Mouse (Mus musculus): ENCODE results near the gene Ccdc71. TPM values are rescaled to one million over a fixed set of nuclear protein-coding genes. Genes with fewer than 3 reads are reported as not detected.

Gene Ccdc71
- polyA plus RNA-seq, 1 experiment from 2014 or later, result 29.4 TPM

GRCm38 (mm10) chr9:108499231-108499630, 38.9 kb downstream of the Ccdc71 start:
- Histone ChIP-seq H3K4me2 (replicated peaks; ENCODE audit: low read depth) (no peak overlapping the region), H3K9me3 (ENCODE audit: control insufficient read depth) (no peaks in the 10 kb centered on the region), H3K36me3 (ENCODE audit: control insufficient read depth, insufficient read depth) (peaks cover 87% of the 10 kb centered on the region), H3K4me3 (ENCODE audit: low read depth, low read length) (no peak overlapping the region), H3K9ac (ENCODE audit: low read depth, low read length) (no peak overlapping the region), H3K4me1 (replicated peaks; ENCODE audit: control insufficient read depth, insufficient read depth, low read length) (no peaks in the 10 kb centered on the region), H3K27ac (ENCODE audit: low read depth, low read length) (no peak overlapping the region), H3K27me3 (replicated peaks; ENCODE audit: control insufficient read depth, insufficient read depth, low read length) (no peaks in the 10 kb centered on the region)
- no peak for TF ChIP-seq CTCF (IDR thresholded peaks at IDR 0.05; ENCODE audit: low read depth)
- 92% methylated on average over 7 of the region's 7 CpGs for whole genome bisulfite sequencing
- no peak for ATAC-seq

- no peaks in the 10 kb centered on the region for H3K27me3 ChIP-seq (replicated peaks; ENCODE audit: control insufficient read depth, insufficient read depth, low read length)
- no peak for ATAC-seq
- 94% methylated on average over 15 of the region's 15 CpGs for WGBS
- H3K27ac ChIP-seq (ENCODE audit: low read depth, low read length), result no peak overlapping the region
- H3K4me3 ChIP-seq (ENCODE audit: low read depth, low read length), result no peak overlapping the region
- TF ChIP-seq CTCF (IDR thresholded peaks at IDR 0.05; ENCODE audit: low read depth), result no peak
- no peak overlapping the region for H3K9ac ChIP-seq (ENCODE audit: low read depth, low read length)
- peaks cover 80% of the 10 kb centered on the region for H3K36me3 ChIP-seq (ENCODE audit: control insufficient read depth, insufficient read depth)
- no peaks in the 10 kb centered on the region for H3K4me1 ChIP-seq (replicated peaks; ENCODE audit: control insufficient read depth, insufficient read depth, low read length)
- no peaks in the 10 kb centered on the region for H3K9me3 ChIP-seq (ENCODE audit: control insufficient read depth)
- H3K4me2 ChIP-seq (replicated peaks; ENCODE audit: low read depth), result no peak overlapping the region
These were observed 39.6 kb downstream of the Ccdc71 start for GRCm38 (mm10) chr9:108499943-108500342.

GRCm38 (mm10) chr9:108506901-108507300, 46.6 kb downstream of the Ccdc71 start:
- H3K27me3 ChIP-seq (replicated peaks; ENCODE audit: control insufficient read depth, insufficient read depth, low read length), result no peaks in the 10 kb centered on the region
- H3K9me3 ChIP-seq (ENCODE audit: control insufficient read depth), result no peaks in the 10 kb centered on the region
- H3K4me3 ChIP-seq (ENCODE audit: low read depth, low read length), result peak overlapping the region; percentile 61; the same call in 1 of the 2 replicates
- peak overlapping the region; percentile 85 for H3K27ac ChIP-seq (ENCODE audit: low read depth, low read length)
- no peak overlapping the region for H3K9ac ChIP-seq (ENCODE audit: low read depth, low read length)
- H3K36me3 ChIP-seq (ENCODE audit: control insufficient read depth, insufficient read depth), result peaks cover 33% of the 10 kb centered on the region
- ATAC-seq, result no peak
- 83% methylated on average over 7 of the region's 7 CpGs for WGBS
- peak overlapping the region; percentile 87 for H3K4me2 ChIP-seq (replicated peaks; ENCODE audit: low read depth)
- H3K4me1 ChIP-seq (replicated peaks; ENCODE audit: control insufficient read depth, insufficient read depth, low read length), result 0 out of 2 replicates have a peak, but pooled peaks cover 6% of the 10 kb centered on the region
- no peak for TF ChIP-seq CTCF (IDR thresholded peaks at IDR 0.05; ENCODE audit: low read depth)

- Histone ChIP-seq H3K4me2 (replicated peaks; ENCODE audit: low read depth) (peak within 1 kb of the TSS; percentile 87), H3K4me1 (replicated peaks; ENCODE audit: control insufficient read depth, insufficient read depth, low read length) (0 out of 2 replicates have a peak, but pooled peaks cover 6% of the 10 kb centered on the region), H3K9ac (ENCODE audit: low read depth, low read length) (peak within 1 kb of the TSS; percentile 77), H3K36me3 (ENCODE audit: control insufficient read depth, insufficient read depth) (peaks cover 40% of the 10 kb centered on the region), H3K27me3 (replicated peaks; ENCODE audit: control insufficient read depth, insufficient read depth, low read length) (no peaks in the 10 kb centered on the region), H3K4me3 (ENCODE audit: low read depth, low read length) (peak within 1 kb of the TSS; percentile 61), H3K9me3 (ENCODE audit: control insufficient read depth) (no peaks in the 10 kb centered on the region), H3K27ac (ENCODE audit: low read depth, low read length) (peak within 1 kb of the TSS; percentile 85)
- no peak for TF ChIP-seq CTCF (IDR thresholded peaks at IDR 0.05; ENCODE audit: low read depth)
- ATAC-seq, result peak; percentile 96
- WGBS, result 0% methylated on average over 37 of the region's 37 CpGs
These were observed 47.5 kb downstream of the Ccdc71 start, which contains the start of gene Qars for GRCm38 (mm10) chr9:108507619-108508434. Gene Qars (plus strand): TSS chr9:108507706.

- peaks cover 40% of the 10 kb centered on the region for H3K36me3 ChIP-seq (ENCODE audit: control insufficient read depth, insufficient read depth)
- H3K4me2 ChIP-seq (replicated peaks; ENCODE audit: low read depth), result peak overlapping the region; percentile 87
- TF ChIP-seq CTCF (IDR thresholded peaks at IDR 0.05; ENCODE audit: low read depth), result no peak
- H3K27ac ChIP-seq (ENCODE audit: low read depth, low read length), result no peak overlapping the region
- ATAC-seq, result no peak
- WGBS, result 87% methylated on average over 7 of the region's 7 CpGs
- H3K4me1 ChIP-seq (replicated peaks; ENCODE audit: control insufficient read depth, insufficient read depth, low read length), result 0 out of 2 replicates have a peak, but pooled peaks cover 6% of the 10 kb centered on the region
- no peaks in the 10 kb centered on the region for H3K27me3 ChIP-seq (replicated peaks; ENCODE audit: control insufficient read depth, insufficient read depth, low read length)
- peak overlapping the region; percentile 61 for H3K4me3 ChIP-seq (ENCODE audit: low read depth, low read length)
- no peaks in the 10 kb centered on the region for H3K9me3 ChIP-seq (ENCODE audit: control insufficient read depth)
- peak overlapping the region; percentile 77; the same call in 1 of the 2 replicates for H3K9ac ChIP-seq (ENCODE audit: low read depth, low read length)
These were observed 48.4 kb downstream of the Ccdc71 start for GRCm38 (mm10) chr9:108508776-108509175.

Other genes with a start within 250 kb of the Ccdc71 start
- gene Dag1, start 196.6 kb upstream of the Ccdc71 start, polyA plus RNA-seq (2015; fragmentation: Nextera tagmentation; extraction: Ambion mirVana), result 42.9 and 44.6 TPM in 2 replicates
- gene Nicn1, start 170.1 kb upstream of the Ccdc71 start, polyA plus RNA-seq (2015; fragmentation: Nextera tagmentation; extraction: Ambion mirVana), result 12.4 and 15.6 TPM in 2 replicates
- gene Amt, start 163.7 kb upstream of the Ccdc71 start, polyA plus RNA-seq (2015; fragmentation: Nextera tagmentation; extraction: Ambion mirVana), result 4.5 and 4.8 TPM in 2 replicates
- gene Rhoa, start 154.4 kb upstream of the Ccdc71 start, polyA plus RNA-seq (2015; fragmentation: Nextera tagmentation; extraction: Ambion mirVana), result 313 and 315 TPM in 2 replicates
- 48.6 and 50.4 TPM in 2 replicates for gene Tcta, start 154.4 kb upstream of the Ccdc71 start, polyA plus RNA-seq (2015; fragmentation: Nextera tagmentation; extraction: Ambion mirVana)
- gene Gpx1, start 121.6 kb upstream of the Ccdc71 start, polyA plus RNA-seq (2015; fragmentation: Nextera tagmentation; extraction: Ambion mirVana), result 997 and 1,037 TPM in 2 replicates
- gene Usp4, start 112.7 kb upstream of the Ccdc71 start, polyA plus RNA-seq (2015; fragmentation: Nextera tagmentation; extraction: Ambion mirVana), result 44.9 and 45.2 TPM in 2 replicates
- 0.14 TPM in 1 of 2 replicates, not detected in the other for gene 1700102P08Rik, start 67.7 kb upstream of the Ccdc71 start, polyA plus RNA-seq (2015; fragmentation: Nextera tagmentation; extraction: Ambion mirVana)
- gene Ccdc36, start 32.0 kb upstream of the Ccdc71 start, polyA plus RNA-seq (2015; fragmentation: Nextera tagmentation; extraction: Ambion mirVana), result 0.29 TPM in 2 replicates
- not detected in 2 replicates for gene BC048562, start 24.0 kb upstream of the Ccdc71 start, polyA plus RNA-seq (2015; fragmentation: Nextera tagmentation; extraction: Ambion mirVana)
- gene Klhdc8b, start 1.1 kb downstream of the Ccdc71 start, polyA plus RNA-seq (2015; fragmentation: Nextera tagmentation; extraction: Ambion mirVana), result 24.2 and 24.8 TPM in 2 replicates
- gene Lamb2, start 19.2 kb downstream of the Ccdc71 start, polyA plus RNA-seq (2015; fragmentation: Nextera tagmentation; extraction: Ambion mirVana), result 8.9 and 10.1 TPM in 2 replicates
- gene Usp19, start 30.1 kb downstream of the Ccdc71 start, polyA plus RNA-seq (2015; fragmentation: Nextera tagmentation; extraction: Ambion mirVana), result 17.2 and 17.6 TPM in 2 replicates
- gene Qars, start 47.2 kb downstream of the Ccdc71 start, polyA plus RNA-seq (2015; fragmentation: Nextera tagmentation; extraction: Ambion mirVana), result 66.4 and 74.7 TPM in 2 replicates
- gene Qrich1, start 56.3 kb downstream of the Ccdc71 start, polyA plus RNA-seq (2015; fragmentation: Nextera tagmentation; extraction: Ambion mirVana), result 46.8 and 48.7 TPM in 2 replicates
- gene Impdh2, start 99.8 kb downstream of the Ccdc71 start, polyA plus RNA-seq (2015; fragmentation: Nextera tagmentation; extraction: Ambion mirVana), result 50.6 and 50.7 TPM in 2 replicates
- gene Ndufaf3, start 106.9 kb downstream of the Ccdc71 start, polyA plus RNA-seq (2015; fragmentation: Nextera tagmentation; extraction: Ambion mirVana), result 47.9 and 53.4 TPM in 2 replicates
- 36.7 and 38.3 TPM in 2 replicates for gene Dalrd3, start 109.4 kb downstream of the Ccdc71 start, polyA plus RNA-seq (2015; fragmentation: Nextera tagmentation; extraction: Ambion mirVana)
- 16.7 and 16.8 TPM in 2 replicates for gene Wdr6, start 118.2 kb downstream of the Ccdc71 start, polyA plus RNA-seq (2015; fragmentation: Nextera tagmentation; extraction: Ambion mirVana)
- 2.8 and 2.9 TPM in 2 replicates for gene P4htm, start 137.1 kb downstream of the Ccdc71 start, polyA plus RNA-seq (2015; fragmentation: Nextera tagmentation; extraction: Ambion mirVana)
- gene Arih2, start 188.9 kb downstream of the Ccdc71 start, polyA plus RNA-seq (2015; fragmentation: Nextera tagmentation; extraction: Ambion mirVana), result 22.6 and 25.1 TPM in 2 replicates
- 159 TPM in 2 replicates for gene Slc25a20, start 201.6 kb downstream of the Ccdc71 start, polyA plus RNA-seq (2015; fragmentation: Nextera tagmentation; extraction: Ambion mirVana)
- gene Prkar2a, start 228.8 kb downstream of the Ccdc71 start, polyA plus RNA-seq (2015; fragmentation: Nextera tagmentation; extraction: Ambion mirVana), result 28.3 and 31.8 TPM in 2 replicates

All from intestine, postnatal 0 days (tissue).